Mouse (Mus musculus): Measurements from ENCODE around the gene Mettl9.

DNA sequence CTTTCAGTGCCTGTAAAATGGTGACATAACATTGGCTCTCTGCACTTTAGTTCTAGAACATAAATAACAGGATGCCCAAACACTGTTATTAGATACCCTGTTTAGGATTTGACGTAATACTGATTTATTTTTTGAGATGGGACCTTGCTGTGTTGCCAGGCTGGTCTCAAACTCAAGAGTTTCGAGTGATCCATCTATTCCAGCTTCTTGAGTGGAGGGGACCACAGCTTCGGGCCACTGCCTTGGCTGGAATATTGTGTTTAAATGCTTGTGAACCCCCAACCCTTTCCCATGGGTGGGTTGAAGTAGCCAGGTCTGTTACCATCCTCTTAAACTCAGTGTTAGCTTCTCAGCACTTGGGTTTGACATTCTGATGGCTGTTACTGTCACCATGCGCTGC lies 47.1 kb downstream of the Mettl9 start, which contains the start of gene Otoa:
- no peak for TF ChIP-seq CTCF (IDR thresholded peaks at IDR 0.05; ENCODE audit: insufficient read depth, low read depth, low read length)
- no peak for TF ChIP-seq POLR2A (IDR thresholded peaks at IDR 0.05; ENCODE audit: insufficient read depth, low read depth, low read length)
